Mouse (Mus musculus) heart, embryonic 12.5 days (tissue): Measurements from ENCODE around the gene Hormad2. TPM values are rescaled to one million over a fixed set of nuclear protein-coding genes. Genes with fewer than 3 reads are reported as not detected.

Experiments used
- ATAC-seq: fragments of 200-750 bp; cut with Nextera tagmentation; 2 replicates; pipeline ENCODE4 v1.8.0; 2017; ENCODE audit warnings: moderate TSS enrichment, moderate library complexity; ENCODE audit not compliant: insufficient number of reproducible peaks, low FRiP score
- H3K27ac ChIP-seq: fragments of 300-500 bp; sonication (generic); 2 replicates; pipeline ENCODE4 v1.5.1; 2016; ENCODE audit warnings: mild to moderate bottlenecking, moderate library complexity; ENCODE audit not compliant: poor library complexity, severe bottlenecking
- H3K27me3 ChIP-seq: fragments of 300-500 bp; sonication (generic); replicated peaks from 2 replicates; pipeline ENCODE4 v1.6.1; 2016; ENCODE audit warnings: mild to moderate bottlenecking, moderate library complexity
- H3K36me3 ChIP-seq: fragments of 300-500 bp; sonication (generic); 2 replicates; pipeline ENCODE4 v1.6.1; 2016; ENCODE audit warnings: mild to moderate bottlenecking, moderate library complexity
- H3K4me1 ChIP-seq: fragments of 300-500 bp; sonication (generic); replicated peaks from 2 replicates; pipeline ENCODE4 v1.6.1; 2016; ENCODE audit warnings: mild to moderate bottlenecking
- H3K4me2 ChIP-seq: fragments of 300-500 bp; sonication (generic); 2 replicates; pipeline ENCODE4 v1.6.1; 2016; ENCODE audit warnings: mild to moderate bottlenecking, moderate library complexity
- H3K4me3 ChIP-seq: fragments of 300-500 bp; sonication (generic); 2 replicates; pipeline ENCODE4 v1.5.1; 2016; ENCODE audit warnings: mild to moderate bottlenecking
- H3K9ac ChIP-seq: fragments of 300-500 bp; sonication (generic); 2 replicates; pipeline ENCODE4 v1.6.1; 2016; ENCODE audit warnings: mild to moderate bottlenecking, moderate library complexity
- H3K9me3 ChIP-seq: fragments of 300-500 bp; sonication (generic); replicated peaks from 2 replicates; pipeline ENCODE4 v1.6.1; 2016; ENCODE audit warnings: mild to moderate bottlenecking, moderate library complexity
- WGBS: fragments of 180-500 bp; shearing (Covaris S2); methylation state at CpG from one replicate; pipeline ENCODE4 v1.1.7; 2016; 5-methylcytosine and 5-hydroxymethylcytosine counted together
- polyA plus RNA-seq: library from polyadenylated mRNA; unstranded; fragments of >200 nt; fragmentation: Nextera tagmentation; extraction: Ambion mirVana; gene quantifications from 2 replicates; pipeline ENCODE4 v1.2.1, GENCODE M21; 2016

Hormad2 gene
- polyA plus RNA-seq, 1 experiment from 2014 or later, result 0.38 TPM

DNA sequence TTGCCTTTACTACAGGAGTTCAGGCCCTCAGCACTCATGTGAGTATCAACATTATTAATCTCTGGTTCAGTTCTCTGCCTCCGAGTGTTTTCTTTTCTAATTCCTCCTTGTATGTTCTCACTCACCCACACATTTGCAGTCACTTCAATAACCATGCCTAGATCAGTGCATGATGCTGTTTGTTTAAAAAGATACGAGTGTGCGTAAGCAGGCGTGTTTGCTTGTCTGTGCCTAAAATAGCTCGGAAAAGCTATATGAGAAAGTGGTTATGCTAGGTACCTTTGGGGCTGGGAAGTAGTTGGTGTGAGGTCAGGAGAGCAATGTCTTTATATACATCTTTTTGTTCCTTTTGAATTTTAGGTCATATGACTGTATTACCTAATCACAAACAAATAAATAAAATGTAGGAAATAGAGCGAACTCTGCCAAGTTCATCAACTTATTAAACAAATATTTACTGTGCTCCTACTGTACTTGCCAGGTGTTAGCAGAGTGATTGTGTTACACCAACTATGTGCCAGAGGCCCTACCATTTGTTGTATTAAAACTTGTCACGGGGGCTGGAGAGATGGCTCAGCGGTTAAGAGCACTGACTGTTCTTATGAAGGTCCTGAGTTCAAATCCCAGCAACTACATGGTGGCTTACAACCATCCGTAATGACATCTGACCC, 100.7 kb downstream of the Hormad2 start:
- no peaks in the 10 kb centered on the region for H3K36me3 ChIP-seq
- H3K27me3 ChIP-seq, result no peaks in the 10 kb centered on the region
- no peaks in the 10 kb centered on the region for H3K9me3 ChIP-seq
- H3K4me1 ChIP-seq, result 0 out of 2 replicates have a peak, but pooled peaks cover 5% of the 10 kb centered on the region
- H3K9ac ChIP-seq, result no peak overlapping the region
- H3K4me3 ChIP-seq, result no peak overlapping the region
- H3K4me2 ChIP-seq, result no peak overlapping the region
- ATAC-seq, result no peak
- 78% methylated on average over 9 of the region's 9 CpGs for WGBS
- H3K27ac ChIP-seq, result no peak overlapping the region

DNA sequence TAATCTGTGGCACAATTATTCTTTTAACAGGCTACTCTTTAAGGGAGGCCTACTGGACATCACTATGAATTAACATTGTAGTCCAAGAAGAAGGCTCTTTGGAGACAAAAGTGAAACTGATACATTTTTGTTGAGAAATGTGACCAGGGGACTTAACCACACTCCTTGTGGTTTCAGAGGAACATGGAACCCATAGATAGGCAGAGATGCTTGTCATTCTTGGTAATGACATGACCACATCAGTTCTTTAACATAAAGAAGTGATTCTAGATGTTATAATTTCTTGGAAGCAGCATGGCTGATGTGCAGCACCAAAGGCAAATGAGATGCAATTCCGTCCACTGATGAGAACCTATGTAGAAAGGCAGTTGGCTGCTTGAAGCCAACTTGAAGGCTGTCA, 101.6 kb downstream of the Hormad2 start:
- no peaks in the 10 kb centered on the region for H3K9me3 ChIP-seq
- WGBS, result 94% methylated on average over 1 of the region's 1 CpGs
- H3K36me3 ChIP-seq, result no peaks in the 10 kb centered on the region
- no peak overlapping the region for H3K9ac ChIP-seq
- no peak overlapping the region for H3K4me3 ChIP-seq
- no peak for ATAC-seq
- H3K4me1 ChIP-seq, result 0 out of 2 replicates have a peak, but pooled peaks cover 5% of the 10 kb centered on the region
- H3K4me2 ChIP-seq, result no peak overlapping the region
- no peak overlapping the region for H3K27ac ChIP-seq
- H3K27me3 ChIP-seq, result no peaks in the 10 kb centered on the region

DNA sequence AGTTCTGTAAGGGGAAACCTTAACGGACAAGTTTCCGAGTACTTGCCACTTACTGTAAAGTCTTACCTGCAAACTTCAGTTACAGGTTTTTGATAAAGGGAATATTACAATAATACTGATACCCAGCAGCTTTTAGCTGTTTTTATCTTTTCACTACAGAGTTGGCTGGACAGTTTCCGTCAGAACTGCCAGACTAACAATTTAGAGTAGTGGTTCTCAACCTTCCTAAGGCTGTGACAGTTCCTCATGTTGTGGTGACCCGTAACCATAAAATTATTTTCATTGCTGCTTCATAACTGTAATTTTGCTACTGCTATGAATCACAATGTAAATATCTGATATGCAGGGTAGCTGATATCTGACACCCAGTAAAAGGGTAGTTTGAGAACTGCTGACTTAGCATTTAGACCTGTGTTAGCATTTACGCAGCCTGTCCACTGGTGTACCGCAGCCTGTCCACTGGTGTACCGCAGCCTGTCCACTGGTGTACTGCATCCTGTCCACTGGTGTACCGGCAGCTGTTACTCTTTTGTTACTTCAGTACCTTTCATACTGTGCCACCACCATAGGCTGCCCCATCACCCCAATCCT, 104.1 kb downstream of the Hormad2 start:
- 84% methylated on average over 8 of the region's 8 CpGs for WGBS
- no peak for ATAC-seq
- no peak overlapping the region for H3K27ac ChIP-seq
- no peaks in the 10 kb centered on the region for H3K27me3 ChIP-seq
- no peak overlapping the region for H3K4me2 ChIP-seq
- H3K9ac ChIP-seq, result no peak overlapping the region
- H3K9me3 ChIP-seq, result no peaks in the 10 kb centered on the region
- 0 out of 2 replicates have a peak, but pooled peaks cover 5% of the 10 kb centered on the region for H3K4me1 ChIP-seq
- H3K36me3 ChIP-seq, result no peaks in the 10 kb centered on the region
- H3K4me3 ChIP-seq, result no peak overlapping the region

DNA sequence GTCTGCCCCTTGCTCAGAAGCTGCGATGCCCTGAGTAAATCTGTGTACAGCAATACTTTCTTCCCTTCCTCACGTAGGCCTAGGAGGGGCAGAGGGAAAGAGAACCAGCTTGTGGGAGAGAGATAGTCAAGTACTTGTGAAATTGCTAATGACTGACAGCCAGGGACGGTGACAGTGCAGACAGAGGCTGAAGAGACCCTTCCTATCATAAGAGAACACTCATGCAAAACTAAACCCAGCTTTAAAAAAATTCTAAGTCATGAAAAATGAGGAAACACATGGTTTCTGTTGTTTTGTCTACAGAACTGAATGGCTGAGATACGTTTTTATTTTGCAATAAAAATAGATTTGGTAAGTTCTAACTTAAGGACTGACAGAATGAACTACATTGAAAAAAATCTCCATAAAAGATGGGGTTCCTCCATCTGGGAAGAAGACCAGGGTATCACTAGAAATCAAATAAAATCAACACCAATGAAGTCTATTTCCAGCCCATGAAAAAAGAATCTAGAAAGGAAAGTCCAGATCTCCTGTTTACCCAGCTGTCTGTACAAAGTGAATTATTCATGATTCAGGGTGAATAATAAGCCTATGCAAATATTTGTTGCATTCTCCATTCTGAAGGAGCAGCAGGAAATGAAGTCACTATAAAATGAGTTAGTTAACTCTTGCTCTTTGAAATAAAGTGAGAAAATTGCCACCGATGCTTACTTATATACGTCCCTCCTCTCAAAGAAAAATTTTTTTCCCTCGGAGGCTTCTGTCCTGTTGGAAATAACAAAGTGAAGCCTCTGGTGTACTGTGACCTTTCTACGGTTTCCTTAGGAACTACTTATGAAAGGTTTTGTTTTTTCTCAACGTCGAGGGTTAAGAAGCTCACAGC, 104.9 kb downstream of the Hormad2 start:
- H3K27me3 ChIP-seq, result no peaks in the 10 kb centered on the region
- no peak for ATAC-seq
- no peak overlapping the region for H3K9ac ChIP-seq

GRCm38 (mm10) chr11:4332961-4333360, 107.9 kb downstream of the Hormad2 start:
- no peaks in the 10 kb centered on the region for H3K9me3 ChIP-seq
- H3K4me1 ChIP-seq, result no peaks in the 10 kb centered on the region
- no peak for ATAC-seq
- no peaks in the 10 kb centered on the region; the same call in 1 of the 2 replicates for H3K27me3 ChIP-seq
- no peak overlapping the region for H3K4me3 ChIP-seq
- no peak overlapping the region for H3K4me2 ChIP-seq
- H3K36me3 ChIP-seq, result no peaks in the 10 kb centered on the region
- H3K9ac ChIP-seq, result no peak overlapping the region
- no peak overlapping the region for H3K27ac ChIP-seq
- 94% methylated on average over 2 of the region's 2 CpGs for WGBS

More for the DNA sequence above, 104.9 kb downstream of the Hormad2 start:
- Histone ChIP-seq H3K4me1 (0 out of 2 replicates have a peak, but pooled peaks cover 3% of the 10 kb centered on the region), H3K4me3 (no peak overlapping the region), H3K27ac (no peak overlapping the region), H3K9me3 (no peaks in the 10 kb centered on the region), H3K4me2 (no peak overlapping the region), H3K36me3 (no peaks in the 10 kb centered on the region)
- WGBS, result 56% methylated on average over 10 of the region's 10 CpGs

DNA sequence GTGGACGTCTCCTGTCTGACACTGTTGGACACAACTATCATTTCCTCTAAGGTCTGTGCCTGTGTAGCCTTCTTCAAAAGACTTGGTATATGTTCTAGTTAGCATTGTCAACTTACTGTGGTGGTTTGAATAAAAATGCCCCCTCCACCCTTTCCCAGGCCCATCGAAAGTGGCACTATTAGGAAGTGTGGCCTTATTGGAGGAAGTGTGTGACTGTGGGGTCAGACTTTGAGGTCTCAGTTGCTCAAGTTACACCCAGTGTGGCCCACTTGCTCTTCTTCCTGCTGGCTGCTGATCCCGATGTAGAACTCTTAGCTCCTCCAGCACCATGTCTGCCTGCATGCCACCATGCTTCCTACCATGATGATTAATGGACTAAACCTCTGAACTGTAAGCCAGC, 112.7 kb downstream of the Hormad2 start:
- no peak for ATAC-seq
- H3K4me3 ChIP-seq, result no peak overlapping the region
- H3K4me1 ChIP-seq, result no peaks in the 10 kb centered on the region
- H3K36me3 ChIP-seq, result no peaks in the 10 kb centered on the region
- no peak overlapping the region for H3K9ac ChIP-seq
- 71% methylated on average over 3 of the region's 3 CpGs for WGBS
- H3K27ac ChIP-seq, result no peak overlapping the region
- H3K9me3 ChIP-seq, result no peaks in the 10 kb centered on the region
- no peaks in the 10 kb centered on the region; the same call in 1 of the 2 replicates for H3K27me3 ChIP-seq
- no peak overlapping the region for H3K4me2 ChIP-seq

DNA sequence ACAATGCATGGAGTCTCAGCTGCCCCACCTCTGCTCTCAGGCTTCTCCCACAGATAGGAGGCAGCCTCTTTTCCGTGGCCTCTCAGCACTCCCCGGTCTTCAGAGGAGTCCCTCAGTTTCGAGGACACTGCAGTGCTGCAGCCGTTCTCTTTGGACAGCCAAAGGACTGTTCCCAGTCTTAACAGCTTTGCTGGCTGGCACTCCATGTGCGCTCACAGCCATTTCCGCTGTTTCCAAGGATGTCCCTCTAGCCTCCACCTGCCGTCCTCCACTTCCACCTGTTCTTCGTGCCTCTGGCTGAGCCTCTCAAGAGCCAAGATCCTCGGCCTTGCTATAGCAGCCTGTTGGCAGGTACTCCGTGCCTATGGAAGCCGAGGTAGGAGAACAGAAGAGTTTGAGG, 117.4 kb downstream of the Hormad2 start:
- no peak overlapping the region for H3K9ac ChIP-seq

DNA sequence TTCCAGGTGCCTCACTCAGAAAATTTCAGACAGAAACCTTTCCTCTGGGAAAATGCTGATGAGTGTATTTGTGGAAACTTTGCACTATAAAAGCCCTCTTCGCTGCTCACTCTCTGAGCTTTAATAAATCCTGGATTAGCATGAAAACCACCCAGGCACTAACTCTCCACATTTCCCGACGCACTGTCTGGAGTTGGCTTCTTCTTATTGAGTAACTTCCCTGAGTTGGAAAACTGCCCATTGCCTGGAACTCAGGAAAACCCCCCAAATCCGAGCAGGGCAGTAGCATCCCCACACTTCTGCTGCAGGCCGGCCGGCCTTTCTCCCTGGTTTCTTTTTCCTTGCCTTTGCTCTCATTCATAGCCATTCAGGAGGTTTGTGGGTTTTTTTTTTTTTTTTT, 118.0 kb downstream of the Hormad2 start:
- Histone ChIP-seq H3K27me3 (peaks cover 14% of the 10 kb centered on the region), H3K36me3 (no peaks in the 10 kb centered on the region), H3K4me3 (no peak overlapping the region), H3K9ac (no peak overlapping the region), H3K4me1 (no peaks in the 10 kb centered on the region), H3K4me2 (no peak overlapping the region), H3K27ac (no peak overlapping the region), H3K9me3 (no peaks in the 10 kb centered on the region)
- no peak for ATAC-seq
- WGBS, result 68% methylated on average over 6 of the region's 6 CpGs

More for the DNA sequence above, 117.4 kb downstream of the Hormad2 start:
- ATAC-seq, result no peak
- Histone ChIP-seq H3K27ac (no peak overlapping the region), H3K27me3 (peaks cover 14% of the 10 kb centered on the region), H3K9me3 (no peaks in the 10 kb centered on the region), H3K4me2 (no peak overlapping the region), H3K36me3 (no peaks in the 10 kb centered on the region), H3K4me1 (no peaks in the 10 kb centered on the region), H3K4me3 (no peak overlapping the region)
- WGBS, result 70% methylated on average over 11 of the region's 11 CpGs

DNA sequence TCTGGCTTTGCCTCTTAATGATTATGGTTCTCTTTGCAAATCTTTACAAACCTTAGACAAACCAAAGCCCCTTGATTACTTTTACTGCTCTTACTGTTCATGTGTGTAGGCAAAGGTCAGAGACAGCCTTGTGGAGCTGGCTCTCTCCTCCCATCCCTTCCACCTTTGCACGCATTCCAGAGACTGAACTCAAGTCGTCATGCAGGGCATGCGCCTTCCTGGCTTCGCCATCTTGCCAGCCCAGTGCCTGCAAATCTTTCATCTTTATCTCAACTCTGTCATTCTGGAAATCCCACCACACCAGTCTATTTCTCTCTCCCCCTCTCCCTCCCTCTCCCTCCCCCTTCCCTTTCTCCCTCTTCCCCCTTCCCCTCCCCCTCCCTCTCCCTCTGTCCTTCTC, 120.0 kb downstream of the Hormad2 start:
- ATAC-seq, result no peak
- H3K9me3 ChIP-seq, result no peaks in the 10 kb centered on the region

GRCm38 (mm10) chr11:4319212-4319955, 121.5 kb downstream of the Hormad2 start:
- no peaks in the 10 kb centered on the region for H3K36me3 ChIP-seq
- H3K4me1 ChIP-seq, result peaks cover under 1% of the 10 kb centered on the region; the same call in 1 of the 2 replicates
- no peak overlapping the region for H3K27ac ChIP-seq
- no peak overlapping the region for H3K9ac ChIP-seq
- no peak overlapping the region for H3K4me3 ChIP-seq
- H3K9me3 ChIP-seq, result no peaks in the 10 kb centered on the region
- no peak overlapping the region for H3K4me2 ChIP-seq
- 87% methylated on average over 14 of the region's 14 CpGs for WGBS
- no peak for ATAC-seq
- H3K27me3 ChIP-seq, result peaks cover 20% of the 10 kb centered on the region

More for the DNA sequence above, 120.0 kb downstream of the Hormad2 start:
- 50% methylated on average over 4 of the region's 4 CpGs for WGBS
- Histone ChIP-seq H3K9ac (no peak overlapping the region), H3K36me3 (no peaks in the 10 kb centered on the region), H3K27ac (no peak overlapping the region), H3K27me3 (peaks cover 16% of the 10 kb centered on the region), H3K4me2 (no peak overlapping the region), H3K4me1 (no peaks in the 10 kb centered on the region), H3K4me3 (no peak overlapping the region)
